Mouse (Mus musculus) C2C12 (cell line): ENCODE results near the gene Eif1.

Experiments used
- CTCF ChIP-seq: IDR thresholded peaks from one replicate; pipeline ENCODE4 v1.5.1; 2011; ENCODE audit not compliant: control insufficient read depth, insufficient read depth, insufficient read length
- MAX ChIP-seq: IDR thresholded peaks from one replicate; pipeline ENCODE4 v1.6.1; 2011; ENCODE audit warnings: mild to moderate bottlenecking, control low read depth

DNA sequence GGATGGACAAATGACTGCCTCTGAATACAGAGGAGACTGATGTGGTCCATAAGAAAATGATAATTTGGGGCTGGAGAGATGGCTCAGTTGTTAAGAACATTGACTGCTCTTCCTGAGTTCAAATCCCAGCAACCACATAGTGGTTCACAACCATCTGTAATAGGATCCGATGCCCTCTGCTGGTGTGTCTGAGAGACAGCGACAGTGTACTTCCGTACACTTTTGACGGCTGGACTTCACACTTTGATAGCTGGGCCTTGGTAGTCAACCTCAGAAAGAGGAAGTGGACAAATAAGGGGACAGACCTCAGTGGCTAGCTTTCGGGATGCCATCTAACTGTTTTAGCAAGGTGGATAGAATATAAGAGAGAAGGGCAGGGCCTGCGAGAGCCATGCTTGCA, 40.5 kb downstream of the Eif1 start:
- no peak for TF ChIP-seq CTCF
- TF ChIP-seq MAX: no peak
